Mouse (Mus musculus) liver (tissue): ENCODE measurements around the gene Rnaseh2a.
"Not testable (repeated sequence)": the region's sequence is repeated elsewhere in the genome, so short reads cannot be mapped to it uniquely, and the experiment has no call there.

Experiments
- DNase-seq: peaks from one replicate; pipeline ENCODE4 v3.0.0-alpha.2; 2020; ENCODE audit warnings: mixed read lengths

Rnaseh2a gene

GRCm38 (mm10) chr8:84928456-84929306 lies 40.9 kb downstream of the Rnaseh2a start:
- DNase-seq = peak; percentile 79

- DNase-seq = no peak
Measured at GRCm38 (mm10) chr8:84927513-84927912, 42.1 kb downstream of the Rnaseh2a start.

GRCm38 (mm10) chr8:84925557-84925956 lies 44.0 kb downstream of the Rnaseh2a start:
- DNase-seq = no peak

- no peak for DNase-seq
Measured at GRCm38 (mm10) chr8:84921596-84921995, 48.0 kb downstream of the Rnaseh2a start.

GRCm38 (mm10) chr8:84918646-84919045 lies 50.9 kb downstream of the Rnaseh2a start:
- no peak for DNase-seq

GRCm38 (mm10) chr8:84917781-84918180 lies 51.8 kb downstream of the Rnaseh2a start:
- DNase-seq = no peak

- DNase-seq = no peak
Measured at GRCm38 (mm10) chr8:84915269-84915668, 54.3 kb downstream of the Rnaseh2a start.

- DNase-seq = peak; percentile 80
Measured at GRCm38 (mm10) chr8:84913960-84914359, 55.6 kb downstream of the Rnaseh2a start.

GRCm38 (mm10) chr8:84913502-84913900 lies 56.1 kb downstream of the Rnaseh2a start:
- no peak for DNase-seq

- peak; percentile 91 for DNase-seq
Measured at GRCm38 (mm10) chr8:84912895-84913501, 56.6 kb downstream of the Rnaseh2a start.

- no peak for DNase-seq
Measured at GRCm38 (mm10) chr8:84912391-84912790, 57.2 kb downstream of the Rnaseh2a start.

GRCm38 (mm10) chr8:84911854-84912253 lies 57.7 kb downstream of the Rnaseh2a start:
- no peak for DNase-seq

- DNase-seq = no peak
Measured at GRCm38 (mm10) chr8:84910551-84910950, 59.0 kb downstream of the Rnaseh2a start.

GRCm38 (mm10) chr8:84909949-84910348 lies 59.6 kb downstream of the Rnaseh2a start:
- peak; percentile 56 for DNase-seq

GRCm38 (mm10) chr8:84909162-84909767 lies 60.3 kb downstream of the Rnaseh2a start:
- DNase-seq = no peak

- DNase-seq = peak; percentile 99
Measured at GRCm38 (mm10) chr8:84908421-84909161, 61.0 kb downstream of the Rnaseh2a start, which contains the start of gene Dnase2a. Dnase2a (plus strand) TSS chr8:84908560.

GRCm38 (mm10) chr8:84907979-84908378 lies 61.6 kb downstream of the Rnaseh2a start:
- not testable (repeated sequence) for DNase-seq

GRCm38 (mm10) chr8:84907493-84907892 lies 62.1 kb downstream of the Rnaseh2a start:
- DNase-seq = no peak

GRCm38 (mm10) chr8:84907037-84907436 lies 62.5 kb downstream of the Rnaseh2a start:
- no peak for DNase-seq
